In genomic region chr19:34714250-34714666, GRCm38 (mm10) we compare ENCODE assay signal across 17 mouse cellular contexts. TPM values are rescaled to one million over a fixed set of nuclear protein-coding genes. Genes with fewer than 3 reads are reported as not detected.
DNase-seq lines count a peak whose midpoint lies in the region; ATAC-seq lines count a peak whose summit lies in the region.
"Had no signal": no experiment of that assay in that cellular context is flagged by ENCODE, and none has a peak within 500 bp of the region (broad histone marks: within the 10 kb centered on the region; RNA-seq: fewer than 3 reads in every experiment).

No protein-coding gene starts in this region.

- H3K27me3 ChIP-seq in kidney, embryonic 15.5 days: no peaks in the 10 kb centered on the region
- H3K27me3 ChIP-seq in hindbrain, embryonic 12.5 days: no peaks in the 10 kb centered on the region
- H3K27me3 ChIP-seq in limb, embryonic 10.5 days (ENCODE audit: low read depth, poor library complexity, severe bottlenecking): no peaks in the 10 kb centered on the region
- H3K27me3 ChIP-seq in midbrain, embryonic 14.5 days (ENCODE audit: control insufficient read depth, insufficient read depth, low read length): no peaks in the 10 kb centered on the region
- H3K27me3 ChIP-seq: heart, embryonic 13.5 days; midbrain, embryonic 15.5 days had no signal

- H3K9me3 ChIP-seq in kidney, embryonic 15.5 days (replicated peaks): no peaks in the 10 kb centered on the region
- no peaks in the 10 kb centered on the region for H3K9me3 ChIP-seq in hindbrain, embryonic 12.5 days (replicated peaks)
- no peaks in the 10 kb centered on the region for H3K9me3 ChIP-seq in limb, embryonic 10.5 days (replicated peaks)
- no peaks in the 10 kb centered on the region for H3K9me3 ChIP-seq in midbrain, embryonic 14.5 days (ENCODE audit: control insufficient read depth, low read length)
- H3K9me3 ChIP-seq: heart, embryonic 13.5 days; midbrain, embryonic 15.5 days had no signal

- no peak for DNase-seq in kidney, adult 9 months
- DNase-seq in limb, embryonic 10.5 days (ENCODE audit: low spot score): peak; percentile 57
- DNase-seq in adrenal gland, postnatal 10 days: no peak
- no peak for DNase-seq in right cerebral cortex, postnatal 14 days
- DNase-seq in midbrain, embryonic 14.5 days: no peak
- DNase-seq: adrenal gland, postnatal 36 days; cerebellum, postnatal 36 days had no signal

- no peak overlapping the region for H3K4me3 ChIP-seq in kidney, embryonic 15.5 days (replicated peaks)
- H3K4me3 ChIP-seq in hindbrain, embryonic 12.5 days: no peak overlapping the region
- H3K4me3 ChIP-seq in limb, embryonic 10.5 days: no peak overlapping the region
- H3K4me3 ChIP-seq in midbrain, embryonic 14.5 days (replicated peaks; ENCODE audit: low read depth, low read length): no peak overlapping the region
- H3K4me3 ChIP-seq: erythroblast, embryonic 14.5 days; heart, embryonic 13.5 days; midbrain, embryonic 15.5 days had no signal

- ATAC-seq in kidney, embryonic 15.5 days (replicated peaks; ENCODE audit: low FRiP score): 0 out of 2 replicates have a peak, but pooled peaks have one; percentile 22
- ATAC-seq in common myeloid progenitor, adult 5-6 weeks (replicated peaks; ENCODE audit: low read depth, poor library complexity, severe bottlenecking): 0 out of 2 replicates have a peak, but pooled peaks have one; percentile 11
- peak; percentile 40; the same call in 1 of the 2 replicates for ATAC-seq in hindbrain, embryonic 12.5 days (ENCODE audit: low FRiP score)
- ATAC-seq in midbrain, embryonic 14.5 days (ENCODE audit: low FRiP score, low TSS enrichment): no peak
- ATAC-seq: midbrain, embryonic 15.5 days had no signal

- H3K4me2 ChIP-seq in kidney, embryonic 15.5 days: no peak overlapping the region
- H3K4me2 ChIP-seq in hindbrain, embryonic 12.5 days (replicated peaks): no peak overlapping the region
- no peak overlapping the region for H3K4me2 ChIP-seq in midbrain, embryonic 14.5 days (ENCODE audit: low read length)
- H3K4me2 ChIP-seq: heart, embryonic 13.5 days; midbrain, embryonic 15.5 days had no signal

- WGBS in kidney, embryonic 15.5 days: 23% methylated on average over 5 of the region's 5 CpGs
- WGBS in hindbrain, embryonic 12.5 days: 66% methylated on average over 5 of the region's 5 CpGs
- 12% methylated on average over 5 of the region's 5 CpGs for WGBS in limb, embryonic 10.5 days
- 81% methylated on average over 5 of the region's 5 CpGs for WGBS in midbrain, embryonic 14.5 days

- no peaks in the 10 kb centered on the region for H3K36me3 ChIP-seq in kidney, embryonic 15.5 days
- no peaks in the 10 kb centered on the region for H3K36me3 ChIP-seq in hindbrain, embryonic 12.5 days
- no peaks in the 10 kb centered on the region for H3K36me3 ChIP-seq in limb, embryonic 10.5 days
- H3K36me3 ChIP-seq in midbrain, embryonic 14.5 days (ENCODE audit: control insufficient read depth, insufficient read depth, low read length): no peaks in the 10 kb centered on the region
- H3K36me3 ChIP-seq: heart, embryonic 13.5 days; midbrain, embryonic 15.5 days had no signal

- H3K9ac ChIP-seq in kidney, embryonic 15.5 days: no peak overlapping the region
- no peak overlapping the region for H3K9ac ChIP-seq in hindbrain, embryonic 12.5 days
- no peak overlapping the region for H3K9ac ChIP-seq in midbrain, embryonic 14.5 days (replicated peaks; ENCODE audit: low read length)
- H3K9ac ChIP-seq: heart, embryonic 13.5 days; liver, embryonic 14.5 days; midbrain, embryonic 15.5 days had no signal

- H3K4me1 ChIP-seq in kidney, embryonic 15.5 days: peaks cover 6% of the 10 kb centered on the region; the same call in 1 of the 2 replicates
- no peaks in the 10 kb centered on the region for H3K4me1 ChIP-seq in hindbrain, embryonic 12.5 days
- peaks cover 20% of the 10 kb centered on the region for H3K4me1 ChIP-seq in limb, embryonic 10.5 days
- H3K4me1 ChIP-seq in midbrain, embryonic 14.5 days (ENCODE audit: control insufficient read depth, insufficient read depth, low read length): no peaks in the 10 kb centered on the region
- H3K4me1 ChIP-seq: midbrain, embryonic 15.5 days had no signal

- H3K27ac ChIP-seq in kidney, embryonic 15.5 days: 0 out of 2 replicates have a peak overlapping the region, but pooled peaks have one; percentile 4
- H3K27ac ChIP-seq in hindbrain, embryonic 12.5 days: no peak overlapping the region
- H3K27ac ChIP-seq in limb, embryonic 10.5 days: no peak overlapping the region
- H3K27ac ChIP-seq in midbrain, embryonic 14.5 days (replicated peaks; ENCODE audit: low read depth, low read length): no peak overlapping the region
- H3K27ac ChIP-seq: heart, embryonic 13.5 days; liver, embryonic 14.5 days; macrophage; midbrain, embryonic 15.5 days had no signal

RNA-seq across cellular contexts. Expression of gene Slc16a12, which starts 32.8 kb away (rescaled TPM):
- 10.6 and 13.4 TPM in 2 replicates for polyA plus RNA-seq in kidney, embryonic 15.5 days (2015; fragmentation: Nextera tagmentation; extraction: Ambion mirVana)
- 0.18 TPM in 1 of 2 replicates, not detected in the other for total RNA-seq in common myeloid progenitor, adult 5-6 weeks (2017)
- 2.5 and 3.3 TPM in 2 replicates for polyA plus RNA-seq in hindbrain, embryonic 12.5 days (2016; fragmentation: Nextera tagmentation; extraction: Ambion mirVana)
- 0.75 and 0.79 TPM in 2 replicates for polyA plus RNA-seq in limb, embryonic 10.5 days (2016; fragmentation: Nextera tagmentation; extraction: Ambion mirVana)
- total RNA-seq in adrenal gland, postnatal 10 days (2021): 1 to 10 TPM; 6.1 to 9.5 TPM
- 0.51 and 4.1 TPM in 2 replicates for polyA plus RNA-seq in midbrain, embryonic 14.5 days (2014; fragmentation: Nextera tagmentation; extraction: Ambion mirVana)
- total RNA-seq: MEL; neutrophil, adult 5-6 weeks had no signal
- polyA plus RNA-seq: erythroblast, embryonic 14.5 days; macrophage had no signal
